Mouse (Mus musculus) bone marrow macrophage, adult 2 months (primary cell): Measurements from ENCODE around the gene Aldh1a1.

Experiments used
- CTCF ChIP-seq: IDR thresholded peaks from 2 replicates; pipeline ENCODE4 v1.5.1; 2012; ENCODE audit warnings: low read depth, mild to moderate bottlenecking, low read length, moderate library complexity
- POLR2A ChIP-seq: IDR thresholded peaks from 2 replicates; pipeline ENCODE4 v1.6.1; 2012; ENCODE audit warnings: mild to moderate bottlenecking, low read depth, low read length, borderline replicate concordance

GRCm38 (mm10) chr19:20558069-20558468 lies 65.6 kb downstream of the Aldh1a1 start:
- TF ChIP-seq CTCF (no peak), POLR2A (no peak)
